Mouse (Mus musculus): ENCODE results near the gene Ghrh. TPM values are rescaled to one million over a fixed set of nuclear protein-coding genes. Genes with fewer than 3 reads are reported as not detected.
"Not testable (repeated sequence)": the region's sequence is repeated elsewhere in the genome, so short reads cannot be mapped to it uniquely, and the experiment has no call there.

Gene Ghrh
- total RNA-seq (2021) = not detected
- long read RNA-seq, experiment 1 = 0 reads
- long read RNA-seq, experiment 2 = 0 reads

DNA sequence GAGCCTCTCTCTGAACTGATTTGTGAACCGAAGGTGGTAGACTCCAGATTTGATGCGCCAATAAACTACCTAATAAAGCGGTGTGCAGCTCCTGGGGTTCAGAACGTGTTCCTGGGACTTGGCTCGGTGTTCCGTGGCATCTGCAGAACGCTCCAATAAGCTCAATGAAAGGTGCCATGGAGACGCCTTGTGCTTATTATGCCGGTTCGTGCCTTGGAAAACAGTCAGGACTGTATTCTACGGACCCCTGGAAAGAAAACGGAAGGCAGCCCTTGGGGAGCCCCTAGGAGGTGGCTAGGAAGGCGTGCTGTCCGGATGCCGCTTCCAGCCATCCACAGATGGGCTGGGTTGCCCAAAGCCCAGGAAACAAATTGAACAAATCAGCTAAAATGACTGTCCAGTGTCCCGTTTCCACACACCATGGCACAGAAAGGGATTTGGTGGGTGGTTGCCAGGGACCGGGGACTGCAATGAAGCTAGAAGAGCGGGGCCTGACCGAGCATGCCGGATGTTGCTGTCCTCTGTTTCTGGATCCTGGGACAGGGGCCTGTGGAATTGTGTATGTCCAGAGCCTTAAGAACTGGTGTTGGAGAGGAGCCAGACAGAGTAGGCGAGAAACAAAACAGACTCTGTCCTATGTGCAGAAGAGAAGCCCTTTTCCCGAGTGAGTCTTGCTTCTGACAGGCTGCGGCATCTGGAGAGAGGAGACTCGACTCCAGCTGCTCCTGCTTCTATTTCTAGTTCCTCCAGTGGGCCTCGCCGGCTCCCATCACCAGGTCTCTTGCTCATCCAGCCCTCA is at the start of gene Ghrh:
Gene Ghrh (minus strand): TSS at position 146 of the 799 bp plus-strand sequence.
- intact Hi-C loops (cut with DNase I) = no loop called here
- peak; percentile 32 to 47 for DNase-seq

DNA sequence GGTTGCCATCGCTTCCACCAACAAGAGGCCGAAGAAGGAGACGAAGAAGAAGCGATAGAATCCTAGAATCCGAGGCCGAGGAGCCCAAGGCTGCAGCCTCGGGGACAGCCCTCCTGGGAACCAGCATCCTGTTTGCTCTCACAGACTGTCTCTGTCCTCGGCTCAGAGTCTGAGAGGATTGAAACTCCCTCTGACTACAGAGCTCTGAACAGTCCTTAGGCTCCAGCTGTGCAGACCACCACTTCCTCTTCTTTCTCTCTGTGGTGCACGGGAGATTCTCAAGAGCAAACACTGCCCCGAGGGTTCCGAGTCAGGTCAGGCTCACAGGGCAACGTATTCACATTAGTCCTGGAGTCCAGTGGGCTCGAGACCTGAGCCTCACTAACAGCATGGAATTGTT is 48.7 kb upstream of the Ghrh start:
- intact Hi-C loops (cut with DNase I) = no loop called here
- no peak for DNase-seq

DNA sequence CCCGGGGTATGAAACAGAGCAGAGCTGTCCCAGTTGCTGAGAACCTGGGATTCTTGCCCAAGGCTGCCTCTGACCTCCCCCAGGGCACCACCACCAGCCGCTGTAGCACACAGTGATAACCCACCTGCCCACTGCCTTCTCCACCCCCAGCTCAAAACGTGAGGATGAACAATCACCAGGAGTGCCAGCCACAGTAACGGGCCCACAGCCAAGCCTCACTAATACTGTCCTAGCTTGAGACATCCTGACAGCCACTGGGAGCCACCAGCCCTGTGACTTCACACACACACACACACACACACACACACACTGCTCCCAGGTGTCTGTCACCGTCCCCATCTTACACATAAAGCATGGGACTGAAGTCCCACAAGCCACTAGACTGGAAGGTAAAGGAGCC is 48.1 kb upstream of the Ghrh start:
- intact Hi-C loops (cut with DNase I) = no loop called here
- no peak for DNase-seq

DNA sequence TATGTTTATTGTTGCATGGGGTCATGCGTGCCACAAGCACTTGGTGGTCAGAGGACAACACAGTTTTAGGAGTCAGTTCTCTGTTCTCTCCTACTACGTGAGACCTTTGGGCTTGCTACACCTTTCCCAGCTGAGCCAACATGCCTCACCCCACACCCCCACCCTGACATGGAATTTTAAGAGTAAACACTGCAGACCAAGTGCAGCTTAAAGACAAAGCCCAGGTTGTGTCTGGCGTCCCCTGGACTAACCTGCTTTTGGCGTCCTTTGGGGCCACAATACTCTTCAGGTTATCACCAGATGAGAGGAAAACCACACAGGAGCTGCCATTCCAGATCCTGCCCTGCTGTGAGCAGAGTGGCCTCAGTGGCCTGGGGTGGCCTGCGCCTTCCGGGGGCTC is 47.6 kb upstream of the Ghrh start:
- intact Hi-C loops (cut with DNase I) = no loop called here
- DNase-seq = no peak

DNA sequence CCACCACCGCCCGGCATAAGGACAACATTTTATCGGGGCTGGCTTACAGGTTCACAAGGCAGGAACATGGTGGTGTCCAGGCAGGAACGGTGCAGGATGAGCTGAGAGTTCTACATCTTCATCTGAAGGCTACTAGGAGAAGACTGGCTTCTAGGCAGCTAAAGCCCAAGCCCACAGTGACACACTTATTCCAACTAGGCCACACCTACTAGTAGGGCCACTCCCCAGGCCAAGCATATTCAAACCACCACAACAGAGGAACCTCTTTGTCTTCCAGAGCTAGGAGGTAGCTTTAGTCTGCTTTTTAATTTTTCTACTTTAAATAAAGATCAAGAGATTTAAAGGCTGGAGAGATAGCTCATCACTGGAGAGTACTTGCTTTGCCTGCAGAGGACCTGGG is 46.2 kb upstream of the Ghrh start:
- DNase-seq = no peak
- intact Hi-C loops (cut with DNase I) = no loop called here

DNA sequence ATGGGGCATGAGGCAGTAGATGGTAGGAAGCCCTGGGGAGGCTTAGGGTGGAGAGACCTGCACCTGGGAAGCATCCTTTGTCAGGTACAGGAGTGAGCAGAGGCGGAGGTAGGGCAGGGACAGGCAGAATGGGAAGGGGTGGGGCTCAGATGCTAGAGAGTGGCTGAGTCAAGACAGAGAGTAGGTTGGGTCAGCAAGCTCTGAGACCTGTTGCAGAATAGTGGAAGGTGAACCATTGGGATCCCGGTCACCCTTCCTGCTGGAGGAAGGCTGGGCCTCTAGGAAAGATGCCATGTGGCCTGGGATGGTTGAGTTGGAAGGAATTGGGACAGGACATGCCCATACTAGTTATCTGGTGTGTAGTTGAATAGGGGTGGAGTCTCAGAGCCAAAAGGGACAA is 45.0 kb upstream of the Ghrh start:
- no peak for DNase-seq
- intact Hi-C loops (cut with DNase I) = no loop called here

DNA sequence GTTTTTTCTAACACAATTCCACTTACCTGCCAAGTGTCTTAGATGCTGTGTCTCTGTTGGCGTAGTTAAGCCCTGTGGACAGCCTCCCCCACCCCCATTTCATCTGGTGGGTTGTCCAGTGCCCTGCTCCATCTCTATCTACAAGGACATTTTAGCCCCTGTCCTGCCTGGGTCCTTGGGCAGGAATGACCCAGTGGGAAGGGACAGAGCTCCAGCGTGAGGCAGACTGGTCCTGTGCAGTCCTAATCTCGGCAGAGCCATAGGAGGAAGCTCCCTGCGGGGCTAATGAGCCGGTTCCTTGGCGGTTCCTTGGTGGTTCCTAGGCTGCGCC is 42.2 kb upstream of the Ghrh start:
- DNase-seq = no peak
- intact Hi-C loops (cut with DNase I) = no loop called here

DNA sequence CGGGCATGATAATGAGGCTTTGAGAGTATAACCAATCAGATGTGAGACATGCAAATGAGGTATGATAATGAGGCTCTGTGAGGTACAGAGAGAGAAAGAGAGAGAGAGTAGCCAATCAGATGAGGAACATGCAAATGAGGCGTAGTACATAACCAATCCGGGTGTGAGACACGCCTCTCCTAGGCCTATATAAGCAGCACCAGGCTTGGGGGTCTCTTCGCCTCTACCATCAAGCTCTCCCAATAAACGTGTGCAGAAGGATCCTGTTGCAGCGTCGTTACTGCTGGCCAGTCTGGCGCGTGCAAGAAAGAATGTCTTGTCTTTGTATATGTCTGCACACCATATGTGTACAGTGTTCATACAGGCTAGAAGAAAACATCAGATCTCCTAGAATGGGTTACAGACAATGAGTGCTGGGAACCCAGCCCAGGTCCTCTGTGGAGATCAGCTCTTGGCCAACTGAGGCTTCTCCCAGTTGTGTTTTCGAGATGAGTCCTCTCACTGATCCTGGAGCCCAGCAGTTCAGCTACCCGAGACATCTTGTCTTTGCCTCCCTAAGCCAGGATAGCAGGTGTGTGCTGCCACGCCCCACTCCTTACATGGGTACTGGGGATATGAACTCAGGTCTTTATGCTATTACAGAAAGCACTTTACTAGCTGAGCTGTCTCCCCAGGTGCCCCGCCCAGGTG is 41.7 kb upstream of the Ghrh start:
- DNase-seq; intact Hi-C loops (cut with DNase I): not testable (repeated sequence)

DNA sequence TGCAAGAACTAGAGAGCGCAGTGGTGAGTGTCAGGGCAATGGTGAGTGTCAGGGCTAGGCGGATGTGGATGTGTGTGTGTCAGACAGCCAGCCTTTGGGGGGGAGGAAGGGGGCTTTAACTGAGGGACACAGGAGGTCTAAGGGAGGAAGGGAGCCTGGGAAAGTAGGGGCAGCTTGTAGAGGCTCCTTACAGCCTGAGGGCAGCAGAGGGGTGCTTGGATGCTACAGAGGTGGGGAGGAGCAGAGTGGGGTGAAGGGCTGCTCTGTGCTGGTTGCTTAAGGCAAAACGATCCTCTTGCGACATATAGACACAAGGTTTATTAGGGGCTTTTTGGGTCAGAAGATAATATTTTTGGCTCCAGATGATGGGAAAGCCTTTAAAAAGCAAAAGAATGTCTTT is 37.5 kb upstream of the Ghrh start:
- no peak for DNase-seq
- intact Hi-C loops (cut with DNase I) = no loop called here

DNA sequence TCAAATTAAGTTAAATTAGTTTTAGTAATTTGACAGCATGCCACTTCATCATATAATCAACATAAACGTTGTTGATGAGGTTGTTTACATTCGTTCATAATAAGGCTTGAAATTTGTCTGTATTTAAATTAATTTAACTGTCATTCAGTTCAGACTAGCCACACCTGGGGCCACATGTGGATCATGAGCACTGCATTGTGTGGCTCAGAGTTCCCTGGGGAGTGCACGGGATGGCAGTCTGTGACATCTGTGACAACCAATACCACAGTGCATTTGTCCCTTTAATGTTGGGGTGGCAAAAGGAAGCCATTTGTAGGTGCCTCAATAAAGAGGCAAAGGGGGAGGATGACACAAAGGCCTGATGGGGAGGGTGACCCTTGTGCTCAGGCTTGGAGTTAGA is 29.7 kb upstream of the Ghrh start:
- DNase-seq = no peak
- intact Hi-C loops (cut with DNase I) = no loop called here

DNA sequence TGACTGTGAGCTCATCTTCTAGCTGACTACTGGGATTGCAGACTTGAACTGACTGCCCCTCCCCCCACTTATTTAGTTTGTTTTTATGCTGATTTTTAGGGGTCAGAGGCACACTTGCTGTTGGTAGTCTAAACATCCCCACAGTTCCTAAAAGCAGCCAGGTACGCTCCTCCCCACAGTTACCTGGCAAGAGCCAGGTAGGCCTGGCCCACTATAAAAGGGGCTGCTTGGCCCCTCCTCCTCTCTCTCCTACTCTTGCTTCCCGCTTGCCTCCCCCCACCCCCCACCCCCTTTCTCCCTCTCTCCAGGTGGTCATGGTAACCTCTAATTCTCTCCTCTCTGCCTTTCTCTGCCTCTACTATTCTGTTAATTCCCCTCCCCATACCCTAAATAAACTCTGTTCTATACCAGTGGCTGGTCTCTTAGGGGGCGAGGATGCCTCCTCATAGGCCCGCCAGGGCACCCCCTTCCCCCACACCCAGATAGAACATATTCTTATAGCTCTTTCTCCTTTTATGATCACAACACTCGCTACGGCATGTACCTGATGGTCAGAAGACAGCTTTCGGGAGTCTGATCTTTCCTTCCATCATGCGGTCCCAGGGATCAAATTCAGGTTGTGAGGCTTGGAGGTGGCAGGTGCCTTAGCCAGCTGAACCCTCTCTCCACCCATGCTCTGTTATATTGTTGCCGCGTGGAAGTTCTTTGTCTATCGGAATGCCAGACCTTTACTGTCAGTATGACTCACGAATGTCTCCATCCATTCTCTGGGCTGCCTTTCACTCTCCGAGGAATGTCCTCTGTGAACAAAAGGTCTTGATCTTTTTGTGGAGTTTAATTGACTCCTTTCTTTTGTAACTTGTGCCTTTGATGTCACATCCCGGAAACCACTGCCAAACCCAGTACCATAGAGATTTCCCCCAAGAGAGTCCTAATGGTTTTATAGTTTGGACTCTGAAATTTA is 28.8 kb upstream of the Ghrh start:
- DNase-seq = no peak
- intact Hi-C loops (cut with DNase I) = no loop called here

DNA sequence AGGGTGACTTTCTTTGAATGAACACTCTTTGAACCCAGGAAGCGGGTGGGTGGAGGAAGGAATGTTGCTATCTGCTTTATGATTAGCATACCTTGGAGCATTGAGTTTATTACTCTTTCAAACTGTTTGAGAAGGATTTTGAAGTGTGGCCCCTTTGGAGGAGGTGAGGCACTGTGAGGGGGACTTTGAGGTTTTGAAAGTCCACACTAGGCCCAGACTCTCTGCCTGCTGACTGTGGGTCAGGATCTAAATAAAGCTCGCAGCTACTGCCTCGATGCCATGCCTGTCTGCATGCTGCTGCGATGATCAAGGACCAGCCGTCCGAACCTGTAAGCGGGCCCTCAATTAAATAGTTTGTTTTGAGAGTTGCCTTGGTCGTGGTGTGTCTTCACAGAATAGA is 27.7 kb upstream of the Ghrh start:
- intact Hi-C loops (cut with DNase I) = no loop called here
- no peak for DNase-seq

DNA sequence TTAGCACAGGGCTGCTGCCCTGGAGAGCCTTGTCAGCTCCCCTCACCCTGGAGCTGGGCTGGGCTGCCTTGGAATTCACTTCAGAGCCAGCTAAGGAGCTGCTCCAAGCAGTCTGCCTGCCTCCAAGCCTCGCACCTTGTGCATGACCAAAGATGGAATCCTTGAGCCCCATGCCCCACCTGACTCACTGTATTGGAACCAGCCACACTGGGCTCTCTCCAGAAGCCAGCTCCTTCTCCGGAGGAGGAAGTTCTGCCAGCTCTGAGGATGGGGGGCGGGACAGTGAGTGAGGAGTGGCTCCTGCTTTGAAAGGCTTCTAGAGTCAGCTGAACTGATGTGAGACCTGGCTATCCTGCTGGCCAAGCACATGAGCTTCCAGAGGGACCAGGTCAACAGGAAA is 26.4 kb upstream of the Ghrh start:
- no peak for DNase-seq
- intact Hi-C loops (cut with DNase I) = no loop called here

DNA sequence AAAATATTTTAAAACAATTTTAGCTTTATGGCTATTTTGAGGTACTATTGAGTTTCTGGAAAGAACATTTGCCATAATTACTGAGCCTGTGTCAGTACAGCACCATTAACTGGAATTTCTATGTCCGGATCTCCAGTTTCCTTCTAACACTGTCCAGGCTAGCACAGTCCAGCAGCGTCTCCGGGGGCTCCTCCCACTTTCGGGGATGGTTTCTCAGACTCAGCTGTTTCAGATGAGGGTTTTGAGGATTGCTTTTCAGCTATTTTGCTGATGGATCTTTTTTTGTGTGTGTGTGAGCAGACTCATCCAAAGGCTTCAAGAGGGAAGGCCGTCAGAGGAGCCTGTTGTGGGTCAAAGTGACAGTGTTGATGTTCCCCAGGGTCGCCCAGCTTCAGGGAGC is 24.4 kb upstream of the Ghrh start:
- no peak for DNase-seq
- intact Hi-C loops (cut with DNase I) = no loop called here

DNA sequence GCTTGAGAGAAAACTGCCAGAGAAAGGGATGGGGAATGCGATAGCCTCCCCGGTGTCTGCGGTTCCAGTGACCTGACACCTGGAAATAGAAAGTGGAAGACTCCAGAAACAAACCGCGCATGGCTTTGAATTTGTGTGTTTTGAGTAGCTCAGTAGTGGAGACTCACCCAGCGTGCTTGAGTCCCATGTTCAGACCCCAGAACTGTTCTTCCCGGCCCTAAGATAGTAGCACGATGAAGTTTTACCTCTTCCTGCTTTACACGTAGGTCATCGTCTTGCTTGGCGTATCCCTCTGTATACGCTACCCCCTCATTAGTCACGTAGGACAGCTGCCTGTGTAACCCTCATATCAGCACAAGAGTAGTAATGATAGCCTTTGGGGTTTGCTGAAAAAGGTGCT is 20.7 kb upstream of the Ghrh start:
- intact Hi-C loops (cut with DNase I) = no loop called here
- DNase-seq = no peak

DNA sequence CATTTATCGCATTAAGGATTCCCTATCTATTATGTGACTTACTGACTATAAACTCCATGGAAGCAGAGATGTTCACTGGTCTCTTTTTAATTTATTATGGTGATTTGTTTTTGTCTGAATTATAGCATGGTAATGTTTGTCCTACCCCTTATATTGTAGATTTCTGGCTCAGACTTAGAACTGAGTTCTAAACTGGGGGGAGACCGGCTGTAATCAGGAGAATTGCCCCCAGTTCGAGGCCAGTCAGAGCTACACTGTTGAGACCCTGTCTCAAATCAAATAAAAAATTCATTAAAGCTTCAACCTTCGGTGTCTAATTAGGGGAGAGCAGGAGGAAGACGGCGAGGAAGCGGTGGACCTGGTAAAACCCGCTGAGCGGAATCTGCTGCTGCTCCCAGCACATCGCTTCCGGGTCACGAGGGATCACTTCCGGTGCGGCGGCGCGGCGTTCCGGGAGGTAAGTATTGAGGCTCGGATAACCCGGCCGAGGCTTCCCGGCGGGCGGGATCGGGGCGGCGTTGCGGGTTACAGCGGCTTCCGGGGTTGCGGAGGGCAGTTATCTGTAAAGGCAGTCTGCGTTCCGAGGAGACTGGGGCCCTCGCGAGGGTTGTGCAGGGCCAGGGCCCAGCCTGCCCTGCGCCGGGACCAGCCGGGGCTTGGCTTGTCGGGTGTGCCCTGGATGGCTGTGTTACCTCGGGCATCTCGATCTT is 20.0 kb upstream of the Ghrh start, which contains the start of gene Manbal:
Gene Manbal (plus strand): TSS at position 411 of the 710 bp plus-strand sequence.
- peak; percentile 97 to 98 for DNase-seq
- intact Hi-C loops (cut with DNase I) = no loop called here

DNA sequence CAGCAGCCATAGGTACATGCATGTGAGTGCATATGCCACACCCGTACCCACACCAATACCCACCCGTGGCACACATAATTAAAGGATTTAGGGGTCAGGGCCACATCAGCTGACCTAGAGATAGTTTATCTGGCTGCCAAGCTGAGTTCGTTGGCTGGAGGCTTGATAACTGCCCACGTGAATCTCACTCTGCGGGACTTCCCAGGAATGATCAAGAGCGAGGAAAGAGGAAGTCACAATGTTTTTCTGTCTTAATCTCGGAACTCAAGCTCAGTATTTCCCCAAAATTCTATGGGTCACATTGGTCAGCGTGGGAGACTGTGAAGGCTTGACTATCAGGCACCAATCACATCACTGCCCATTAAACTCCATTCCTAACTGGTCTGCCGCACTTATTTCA is 19.5 kb upstream of the Ghrh start:
- intact Hi-C loops (cut with DNase I) = no loop called here
- DNase-seq = no peak

DNA sequence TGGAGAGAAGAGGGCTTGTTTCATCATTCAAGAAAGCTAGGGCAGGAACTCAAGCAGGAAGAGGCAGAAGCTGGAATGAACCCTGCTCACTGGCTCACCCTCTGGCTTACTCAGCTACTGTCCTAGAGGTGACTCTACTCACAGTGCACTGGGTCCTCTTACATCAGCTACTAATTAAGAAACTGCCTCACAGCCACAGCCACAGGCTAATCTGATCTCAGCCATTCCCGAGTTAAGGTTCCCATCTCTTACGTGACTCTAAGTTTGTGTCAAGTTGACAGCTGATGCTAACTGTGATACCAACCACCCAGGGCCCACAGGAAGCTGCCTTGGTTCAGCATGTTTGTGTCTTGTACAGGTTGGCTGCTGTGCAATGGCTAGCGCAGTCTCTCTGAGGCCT is 15.7 kb upstream of the Ghrh start:
- intact Hi-C loops (cut with DNase I) = no loop called here
- DNase-seq = no peak

DNA sequence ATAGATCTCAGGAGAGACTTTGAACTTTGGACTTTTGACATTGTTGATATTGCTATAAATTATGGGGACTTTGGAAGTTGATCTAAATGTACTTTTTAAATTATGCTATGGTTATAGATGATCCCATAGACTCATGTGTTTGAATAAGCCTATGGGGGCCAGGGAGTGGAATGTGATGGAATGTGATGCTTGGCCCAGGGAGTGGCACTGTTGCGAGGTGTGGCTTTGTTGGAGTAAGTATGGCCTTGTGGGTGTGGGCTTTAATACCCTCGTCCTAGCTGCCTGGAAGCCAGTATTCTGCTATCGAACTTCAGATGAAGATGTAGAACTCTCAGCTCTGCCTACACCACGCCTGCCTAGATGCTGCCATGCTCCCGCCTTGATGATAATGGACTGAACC is 12.7 kb upstream of the Ghrh start:
- intact Hi-C loops (cut with DNase I) = no loop called here
- DNase-seq = no peak

DNA sequence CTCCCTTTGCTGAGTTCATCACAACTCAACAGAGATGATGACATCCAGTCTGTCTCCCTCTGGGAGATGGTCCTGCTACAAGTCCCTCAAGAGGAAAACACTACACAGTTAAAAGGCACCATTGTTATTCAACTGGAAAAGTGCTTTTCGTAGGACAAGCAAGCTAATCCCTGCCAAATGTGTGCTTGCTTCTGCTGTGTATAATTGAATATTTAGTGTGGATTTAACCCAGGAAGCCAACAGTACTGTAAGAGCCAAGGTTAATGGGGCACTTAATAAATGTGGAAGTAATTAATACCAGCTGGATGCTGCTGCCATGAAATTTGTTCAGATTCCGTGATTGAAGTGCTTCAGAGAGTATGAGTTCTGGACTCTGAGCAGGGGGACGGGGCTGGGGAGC is 6.8 kb upstream of the Ghrh start:
- intact Hi-C loops (cut with DNase I) = no loop called here

DNA sequence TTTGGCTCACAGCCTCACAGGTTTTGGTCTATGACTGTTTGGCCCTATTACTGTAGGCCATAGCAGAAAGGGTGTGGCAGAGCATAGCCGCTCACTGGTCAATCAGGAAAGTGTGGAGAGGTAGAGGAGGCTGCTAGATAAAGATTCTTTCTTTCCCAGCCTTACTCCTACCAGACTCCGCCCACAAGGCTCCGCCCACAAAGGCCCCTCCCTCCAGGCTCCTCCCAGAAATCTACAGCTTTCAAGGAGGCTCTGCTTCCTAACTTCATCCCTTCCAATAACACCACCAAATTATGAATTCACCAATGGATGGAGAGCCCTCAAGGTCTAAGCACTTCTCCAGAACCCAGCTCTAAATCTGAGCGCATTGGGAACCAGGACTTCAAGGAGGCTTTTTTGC is 5.9 kb upstream of the Ghrh start:
- DNase-seq = no peak
- intact Hi-C loops (cut with DNase I) = no loop called here

More for the DNA sequence above, 6.8 kb upstream of the Ghrh start:
- DNase-seq = no peak
